Mouse (Mus musculus) CH12.LX (cell line): ENCODE data around the gene Fkbp9. TPM values are rescaled to one million over a fixed set of nuclear protein-coding genes. Genes with fewer than 3 reads are reported as not detected.

Experiments used
- DNase-seq: peaks from one replicate; pipeline ENCODE4 v3.0.0-alpha.2; 2013; ENCODE audit errors: extremely low read depth
- H3K27ac ChIP-seq: 2 replicates; pipeline ENCODE4 v1.5.1; 2012; ENCODE audit warnings: low read depth, mild to moderate bottlenecking, control low read depth, moderate library complexity; ENCODE audit not compliant: insufficient read depth
- H3K27me3 ChIP-seq: replicated peaks from 2 replicates; pipeline ENCODE3; 2012; ENCODE audit warnings: inconsistent platforms
- H3K36me3 ChIP-seq, 2 experiments: replicated peaks in 1 of 2; 2 replicates each; pipeline versions ENCODE3 to v1.6.1; 2012; ENCODE audit warnings: inconsistent platforms in 1 of 2, low read length in 1 of 2, mild to moderate bottlenecking in 1 of 2, mixed read lengths in 1 of 2, moderate library complexity in 1 of 2; ENCODE audit not compliant: control insufficient read depth in 1 of 2, insufficient read depth in 1 of 2
- H3K4me1 ChIP-seq, 2 experiments: 2 replicates each; pipeline ENCODE4 v1.6.1; 2012; ENCODE audit warnings: inconsistent platforms in 1 of 2, moderate library complexity in 1 of 2; ENCODE audit not compliant: insufficient read depth in 2 of 2, control insufficient read depth in 1 of 2
- H3K4me2 ChIP-seq: 2 replicates; pipeline ENCODE4 v1.6.1; 2012; ENCODE audit warnings: low read depth, mild to moderate bottlenecking, control low read depth; ENCODE audit not compliant: poor library complexity, insufficient read depth, severe bottlenecking
- H3K4me3 ChIP-seq, 3 experiments: fragments of 150-350 bp in 1 of 3; sonication (generic) in 1 of 3; replicated peaks in 1 of 3; 2 replicates each; pipeline versions ENCODE3 to v1.5.1; 2011 to 2012; ENCODE audit warnings: low read depth in 2 of 3, low read length in 2 of 3, mild to moderate bottlenecking in 2 of 3, moderate library complexity in 2 of 3, control low read depth in 1 of 3, improper control_type of control experiment in 1 of 3, inconsistent platforms in 1 of 3, mixed read lengths in 1 of 3; ENCODE audit not compliant: poor library complexity in 1 of 3
- H3K79me2 ChIP-seq: replicated peaks from 2 replicates; pipeline ENCODE4 v1.6.1; 2012; ENCODE audit warnings: mild to moderate bottlenecking, moderate library complexity; ENCODE audit not compliant: control insufficient read depth, poor library complexity, insufficient read depth, severe bottlenecking; ENCODE audit errors: extremely low read depth
- H3K9ac ChIP-seq: 2 replicates; pipeline ENCODE4 v1.6.1; 2012; ENCODE audit warnings: low read depth, mild to moderate bottlenecking, control low read depth, moderate library complexity; ENCODE audit not compliant: insufficient read depth
- H3K9me3 ChIP-seq: replicated peaks from 2 replicates; pipeline ENCODE3; 2012; ENCODE audit warnings: low read length, inconsistent platforms, mixed read lengths
- BHLHE40 ChIP-seq: IDR thresholded peaks from 2 replicates; pipeline ENCODE4 v1.6.1; 2011; ENCODE audit warnings: mild to moderate bottlenecking, low read depth, low read length, improper control_type of control experiment
- CHD1 ChIP-seq: IDR thresholded peaks from 2 replicates; pipeline ENCODE4 v1.6.1; 2012; ENCODE audit warnings: low read depth, low read length, improper control_type of control experiment, inconsistent platforms
- CTCF ChIP-seq, 2 experiments: IDR thresholded peaks in 1 of 2; conservative IDR thresholded peaks in 1 of 2; 2 replicates each; pipeline ENCODE4 v1.5.1; 2011 to 2012; ENCODE audit warnings: low read depth in 2 of 2, low read length in 2 of 2, improper control_type of control experiment in 1 of 2, inconsistent platforms in 1 of 2, mild to moderate bottlenecking in 1 of 2, moderate library complexity in 1 of 2
- E2F4 ChIP-seq: IDR thresholded peaks from 2 replicates; pipeline ENCODE4 v1.6.1; 2011; ENCODE audit warnings: low read depth, low read length, improper control_type of control experiment; ENCODE audit not compliant: insufficient replicate concordance
- IRF4 ChIP-seq: IDR thresholded peaks from 2 replicates; pipeline ENCODE4 v1.6.1; 2014; ENCODE audit warnings: low read depth, mild to moderate bottlenecking, inconsistent platforms, low read length, improper control_type of control experiment
- JUND ChIP-seq: conservative IDR thresholded peaks from 2 replicates; pipeline ENCODE4 v1.6.1; 2011; ENCODE audit warnings: low read depth, low read length, improper control_type of control experiment
- MAZ ChIP-seq: IDR thresholded peaks from 2 replicates; pipeline ENCODE4 v1.6.1; 2012; ENCODE audit warnings: low read depth, mild to moderate bottlenecking, inconsistent platforms, low read length, improper control_type of control experiment, moderate library complexity
- MEF2A ChIP-seq: IDR thresholded peaks from 2 replicates; pipeline ENCODE4 v1.6.1; 2014; ENCODE audit warnings: low read depth, mild to moderate bottlenecking, inconsistent platforms, low read length, improper control_type of control experiment, borderline replicate concordance
- NRF1 ChIP-seq: IDR thresholded peaks from 2 replicates; pipeline ENCODE4 v1.6.1; 2014; ENCODE audit warnings: low read depth, mild to moderate bottlenecking, inconsistent platforms, low read length, improper control_type of control experiment, moderate library complexity
- POLR2A ChIP-seq: IDR thresholded peaks from 2 replicates; pipeline ENCODE4 v1.6.1; 2011; ENCODE audit warnings: low read depth, mild to moderate bottlenecking, improper control_type of control experiment, low read length
- RCOR1 ChIP-seq: conservative IDR thresholded peaks from 2 replicates; pipeline ENCODE4 v1.6.1; 2012; ENCODE audit warnings: low read depth, mild to moderate bottlenecking, inconsistent platforms, low read length, improper control_type of control experiment
- TCF12 ChIP-seq: IDR thresholded peaks from 2 replicates; pipeline ENCODE4 v1.6.1; 2014; ENCODE audit warnings: low read depth, mild to moderate bottlenecking, inconsistent platforms, low read length, improper control_type of control experiment
- UBTF ChIP-seq: IDR thresholded peaks from 2 replicates; pipeline ENCODE4 v1.6.1; 2012; ENCODE audit warnings: low read depth, mild to moderate bottlenecking, inconsistent platforms, low read length, improper control_type of control experiment, moderate library complexity
- ZC3H11A ChIP-seq: IDR thresholded peaks from 2 replicates; pipeline ENCODE4 v1.6.1; 2012; ENCODE audit warnings: low read depth, mild to moderate bottlenecking, inconsistent platforms, low read length, improper control_type of control experiment
- ZKSCAN1 ChIP-seq: IDR thresholded peaks from 2 replicates; pipeline ENCODE4 v1.6.1; 2012; ENCODE audit warnings: low read depth, inconsistent platforms, low read length, improper control_type of control experiment, borderline replicate concordance
- ZMIZ1 ChIP-seq: IDR thresholded peaks from 2 replicates; pipeline ENCODE4 v1.6.1; 2012; ENCODE audit warnings: low read depth, mild to moderate bottlenecking, inconsistent platforms, low read length, improper control_type of control experiment
- dilution Hi-C: fragments of 300-500 bp; cut with MboI; formaldehyde crosslinking; loops from 2 replicates; pipeline ENCODE4 v1.14.3; 2020; ENCODE audit warnings: low sequenced_read_pairs; ENCODE audit not compliant: extremely low pct_unique_long_range_greater_than_20kb, extremely low pct_ligation_motif_present
- in situ Hi-C: fragments of 300-500 bp; cut with MboI; formaldehyde crosslinking; loops from 3 replicates; pipeline ENCODE4 v1.14.3; 2019; ENCODE audit warnings: low sequenced_read_pairs, low pct_ligation_motif_present, low pct_unique_long_range_greater_than_20kb, mixed read lengths
- polyA plus RNA-seq: library from polyadenylated mRNA; unstranded; fragments of >175 nt; gene quantifications from 2 replicates; pipeline ENCODE4 v1.2.1, GENCODE M21; 2012; ENCODE audit warnings: low read depth; ENCODE audit not compliant: insufficient read length
- total RNA-seq, 2 experiments: library from RNA; depleted of rRNA; stranded (reverse); fragments of 300-350 nt in 1 of 2; fragments of >200 nt in 1 of 2; gene quantifications; 2 replicates each; pipeline ENCODE4 v1.2.3; 2012 to 2014

Gene Fkbp9
- total and polyA plus RNA-seq, 3 experiments = 0.07 to 1.7 TPM; not detected in 1

- no peak overlapping the region for H3K9ac ChIP-seq
- no peaks in the 10 kb centered on the region for H3K9me3 ChIP-seq
- H3K4me1 ChIP-seq = no peaks in the 10 kb centered on the region
- no peak for DNase-seq
- no peaks in the 10 kb centered on the region; the same call in 1 of the 2 replicates for H3K79me2 ChIP-seq
- TF ChIP-seq MEF2A (no peak), BHLHE40 (no peak)
- no peak overlapping the region for H3K4me3 ChIP-seq
- no peaks in the 10 kb centered on the region for H3K36me3 ChIP-seq
- in situ Hi-C loops = no loop called here
- H3K4me2 ChIP-seq = no peak overlapping the region
- H3K27ac ChIP-seq = no peak overlapping the region
- H3K27me3 ChIP-seq = no peaks in the 10 kb centered on the region
- dilution Hi-C loops = no loop called here
These were observed 18.5 kb upstream of the Fkbp9 start for GRCm38 (mm10) chr6:56813332-56813731.

- TF ChIP-seq JUND = no peak
- TF ChIP-seq CHD1 = no peak
- no peak for TF ChIP-seq CTCF (conservative IDR thresholded peaks at IDR 0.05 in 1 of 2, IDR thresholded peaks at IDR 0.05 in 1 of 2; ENCODE audit: low read depth in 2 of 2, low read length in 2 of 2)
- TF ChIP-seq ZMIZ1 = no peak
- no peak for TF ChIP-seq POLR2A
- no peak for TF ChIP-seq NRF1
- TF ChIP-seq IRF4 = no peak
- no peak for TF ChIP-seq BHLHE40
- no peak for TF ChIP-seq ZC3H11A
- no peak for TF ChIP-seq E2F4
- TF ChIP-seq MAZ = no peak
- no peak for TF ChIP-seq ZKSCAN1
- TF ChIP-seq TCF12 = no peak
- no peak for TF ChIP-seq RCOR1
- no peak for TF ChIP-seq UBTF
- TF ChIP-seq, all 38 proteins: peak for 0
- Histone ChIP-seq H3K4me3 (no peak overlapping the region), H3K9me3 (no peaks in the 10 kb centered on the region), H3K4me2 (no peak overlapping the region), H3K27ac (no peak overlapping the region), H3K4me1 (no peaks in the 10 kb centered on the region), H3K36me3 (no peaks in the 10 kb centered on the region), H3K9ac (no peak overlapping the region), H3K27me3 (no peaks in the 10 kb centered on the region), H3K79me2 (no peaks in the 10 kb centered on the region; the same call in 1 of the 2 replicates)
- in situ Hi-C loops (no loop called here), dilution Hi-C loops (no loop called here)
- no peak for DNase-seq
These were observed 13.3 kb upstream of the Fkbp9 start for GRCm38 (mm10) chr6:56818436-56819123.
